ENCODE assay signal across 15 mouse cellular contexts in the genomic region with DNA sequence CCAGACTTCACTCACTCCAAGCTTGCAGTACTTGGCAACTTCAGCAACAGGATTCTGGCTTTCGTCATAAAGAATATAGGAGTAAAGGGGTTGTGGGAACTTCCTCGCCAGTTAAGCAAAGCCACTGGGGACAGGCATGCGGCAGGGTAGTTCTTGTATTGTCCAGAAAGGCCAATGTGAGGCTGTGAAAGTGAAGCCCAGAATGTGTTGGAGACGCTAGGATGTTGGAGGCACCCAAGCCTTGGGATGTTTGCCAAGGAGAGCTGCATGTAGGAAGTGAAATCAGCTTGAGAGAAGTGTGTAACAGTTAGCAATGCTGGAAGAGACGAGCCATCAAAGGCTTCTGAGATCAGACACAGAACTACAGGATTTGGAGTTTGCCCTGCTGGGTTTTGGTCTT. TPM values are rescaled to one million over a fixed set of nuclear protein-coding genes. Genes with fewer than 3 reads are reported as not detected.
DNase-seq lines count a peak whose midpoint lies in the region; ATAC-seq and TF ChIP-seq lines count a peak whose summit lies in the region.
"Had no signal": no experiment of that assay in that cellular context is flagged by ENCODE, and none has a peak within 500 bp of the region (broad histone marks: within the 10 kb centered on the region; RNA-seq: fewer than 3 reads in every experiment).

No protein-coding gene starts in this region.

- no peak for ATAC-seq in forebrain, embryonic 14.5 days

- no peaks in the 10 kb centered on the region for H3K4me1 ChIP-seq in forebrain, embryonic 14.5 days (ENCODE audit: control insufficient read depth, insufficient read depth, low read length)
- H3K4me1 ChIP-seq: midbrain, embryonic 12.5 days had no signal

- peaks cover 30% of the 10 kb centered on the region; the same call in 1 of the 2 replicates for H3K36me3 ChIP-seq in forebrain, embryonic 14.5 days (ENCODE audit: control insufficient read depth, insufficient read depth, low read length)
- H3K36me3 ChIP-seq: G1E had no signal

- DNase-seq in heart, adult 11 months: peak; percentile 89
- no peak for DNase-seq in heart, postnatal 36 days
- peak; percentile 19 to 40 for DNase-seq in layer of hippocampus, adult 18-20 months (ENCODE audit: low spot score in 2 of 2)
- no peak for DNase-seq in layer of hippocampus, postnatal 10 days (ENCODE audit: low spot score in 2 of 2)
- peak; percentile 21 for DNase-seq in brain, embryonic 14.5 days (ENCODE audit: low read depth)
- peak; percentile 45 to 56 for DNase-seq in left cerebral cortex, postnatal 36 days (ENCODE audit: low spot score in 2 of 2)
- no peak for DNase-seq in forebrain, embryonic 14.5 days (ENCODE audit: low spot score)
- DNase-seq: cerebellum, adult 18-20 months; gastrocnemius, postnatal 36 days; lung, postnatal 14 days had no signal

- no peaks in the 10 kb centered on the region for H3K27me3 ChIP-seq in forebrain, embryonic 14.5 days (replicated peaks; ENCODE audit: control insufficient read depth, insufficient read depth, low read length)
- H3K27me3 ChIP-seq: midbrain, embryonic 12.5 days had no signal

- H3K27ac ChIP-seq in forebrain, embryonic 14.5 days (ENCODE audit: low read depth, low read length): no peak overlapping the region
- H3K27ac ChIP-seq: layer of hippocampus, adult 2 months; midbrain, embryonic 12.5 days had no signal

- 84% methylated on average over 5 of the region's 5 CpGs for WGBS in forebrain, embryonic 14.5 days

- TF ChIP-seq CTCF in brain, embryonic 14.5 days (IDR thresholded peaks at IDR 0.05; ENCODE audit: borderline replicate concordance, extremely low read depth, insufficient read depth, insufficient read length): no peak

- H3K4me3 ChIP-seq in forebrain, embryonic 14.5 days (ENCODE audit: low read depth, low read length): no peak overlapping the region
- H3K4me3 ChIP-seq: layer of hippocampus, adult 2 months; midbrain, embryonic 12.5 days had no signal

- H3K4me2 ChIP-seq in forebrain, embryonic 14.5 days (ENCODE audit: low read length): no peak overlapping the region
- H3K4me2 ChIP-seq: midbrain, embryonic 12.5 days had no signal

- intact Hi-C loops in heart, postnatal 36 days (cut with DNase I): no loop called here
- intact Hi-C loops in left cerebral cortex, postnatal 36 days (cut with DNase I): no loop called here

- no peaks in the 10 kb centered on the region for H3K9me3 ChIP-seq in forebrain, embryonic 14.5 days (replicated peaks; ENCODE audit: control insufficient read depth, low read length)
- H3K9me3 ChIP-seq: G1E; midbrain, embryonic 12.5 days had no signal

- H3K9ac ChIP-seq in forebrain, embryonic 14.5 days (ENCODE audit: low read length): no peak overlapping the region
- H3K9ac ChIP-seq: midbrain, embryonic 12.5 days had no signal

- TF ChIP-seq POLR2A in brain, embryonic 14.5 days (IDR thresholded peaks at IDR 0.05; ENCODE audit: borderline replicate concordance, extremely low read depth, insufficient read depth, insufficient read length, poor library complexity, severe bottlenecking): no peak

RNA-seq across cellular contexts. Expression of a gene that starts 12.5 kb away (rescaled TPM):
- under 1 TPM; 0.16 to 0.42 TPM for total RNA-seq in heart, postnatal 36 days (2021)
- 10 to 100 TPM; 16.0 to 17.3 TPM for total RNA-seq in layer of hippocampus, adult 18-20 months (2021)
- 10 to 100 TPM; 23.6 to 27.7 TPM for total RNA-seq in layer of hippocampus, postnatal 10 days (2021)
- polyA plus RNA-seq in brain, embryonic 14.5 days (2012; rRNA removed): 26.2 and 29.3 TPM in 2 replicates
- 10 to 100 TPM; 16.4 to 24.7 TPM for total RNA-seq in left cerebral cortex, postnatal 36 days (2021)
- 8.2 and 11.2 TPM in 2 replicates for polyA plus RNA-seq in forebrain, embryonic 14.5 days (2014; fragmentation: Nextera tagmentation; extraction: Ambion mirVana)
- polyA plus RNA-seq: C2C12; G1E; liver, adult 2 months had no signal

RNA-seq across cellular contexts. Expression of a gene that starts 25.6 kb away (rescaled TPM):
- total RNA-seq in heart, postnatal 36 days (2021): 1 to 10 TPM; 3.5 to 5.5 TPM
- total RNA-seq in layer of hippocampus, adult 18-20 months (2021): not detected
- not detected for total RNA-seq in layer of hippocampus, postnatal 10 days (2021)
- polyA plus RNA-seq in brain, embryonic 14.5 days (2012; rRNA removed): not detected in 2 replicates
- not detected for total RNA-seq in left cerebral cortex, postnatal 36 days (2021)
- not detected in 2 replicates for polyA plus RNA-seq in forebrain, embryonic 14.5 days (2014; fragmentation: Nextera tagmentation; extraction: Ambion mirVana)
- total RNA-seq: gastrocnemius, postnatal 36 days; layer of hippocampus, adult 2 months had no signal

Comparison
In these comparisons a context has a peak if more than half of its experiments do, and no peak if none do; other contexts are left out.
1. DNase-seq: peak in heart, adult 11 months (single experiment), layer of hippocampus, adult 18-20 months (2 of 2), brain, embryonic 14.5 days (single experiment) and left cerebral cortex, postnatal 36 days (2 of 2); none in heart, postnatal 36 days (0 of 2), layer of hippocampus, postnatal 10 days (0 of 2) and forebrain, embryonic 14.5 days (single experiment).
2. RNA of a gene that starts 12.5 kb away (total RNA-seq): 23.6 to 27.7 TPM in layer of hippocampus, postnatal 10 days, 16.4 to 24.7 TPM in left cerebral cortex, postnatal 36 days and 16.0 to 17.3 TPM in layer of hippocampus, adult 18-20 months; 0.16 to 0.42 TPM in heart, postnatal 36 days; every median in the first group is over 10 times any median in the second.
3. RNA of a gene that starts 25.6 kb away (total RNA-seq): 3.5 to 5.5 TPM in heart, postnatal 36 days; not detected in layer of hippocampus, postnatal 10 days, not detected in layer of hippocampus, adult 18-20 months and not detected in left cerebral cortex, postnatal 36 days; every median in the first group is over 4 times any median in the second.